Mouse (Mus musculus) adrenal gland, postnatal 10 days (tissue): ENCODE data around the gene Kmt2e. TPM values are rescaled to one million over a fixed set of nuclear protein-coding genes. Genes with fewer than 3 reads are reported as not detected.

Experiments
- DNase-seq: peaks from one replicate; pipeline ENCODE4 v3.0.0; 2021; ENCODE audit warnings: mixed read lengths
- long read RNA-seq, 2 experiments: library from polyadenylated mRNA; stranded (forward); transcript quantifications; one replicate each; pipeline ENCODE4 v2.0.0; 2021
- total RNA-seq, 2 experiments: library from RNA; stranded (reverse); gene quantifications; 2 replicates each; pipeline ENCODE4 v1.2.3; 2021

Gene Kmt2e
- total RNA-seq: 10 to 100 TPM; 60.4 to 77.0 TPM
- long read RNA-seq, experiment 1, partial matches to known transcripts: 64 of 73 reads
- long read RNA-seq, experiment 1, other reads (novel, unspliced or antisense): 9 of 73 reads
- long read RNA-seq, experiment 2, partial matches to known transcripts: 13 of 15 reads
- long read RNA-seq, experiment 2, other reads (novel, unspliced or antisense): 2 of 15 reads

GRCm38 (mm10) chr5:23433720-23434597, at the start of gene Kmt2e:
Gene Kmt2e, plus strand, starts transcription at chr5:23434441.
- peak; percentile 94 for DNase-seq

- no peak for DNase-seq
Observed at GRCm38 (mm10) chr5:23385136-23385535, 49.1 kb upstream of the Kmt2e start.

- DNase-seq: no peak
Observed at GRCm38 (mm10) chr5:23385763-23386217, 48.5 kb upstream of the Kmt2e start.

GRCm38 (mm10) chr5:23386562-23387312, 47.5 kb upstream of the Kmt2e start:
- DNase-seq: peak; percentile 81

DNA sequence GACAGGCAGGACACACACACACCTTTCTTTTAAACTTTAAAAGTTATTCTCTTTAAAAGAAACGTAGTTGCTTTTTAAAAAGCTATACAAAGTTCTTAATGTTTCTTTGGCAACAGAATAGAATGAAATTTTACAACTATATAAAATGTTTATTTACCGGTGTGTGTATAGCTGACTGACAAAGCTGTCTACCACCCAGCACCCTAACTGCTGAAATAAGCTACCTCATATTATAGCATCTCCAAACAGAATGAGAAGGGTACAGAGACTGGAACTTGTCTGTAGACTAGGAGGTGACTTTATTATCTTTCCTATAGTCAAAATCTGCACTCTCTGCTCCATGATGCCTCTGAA, 47.0 kb upstream of the Kmt2e start:
- no peak for DNase-seq

DNA sequence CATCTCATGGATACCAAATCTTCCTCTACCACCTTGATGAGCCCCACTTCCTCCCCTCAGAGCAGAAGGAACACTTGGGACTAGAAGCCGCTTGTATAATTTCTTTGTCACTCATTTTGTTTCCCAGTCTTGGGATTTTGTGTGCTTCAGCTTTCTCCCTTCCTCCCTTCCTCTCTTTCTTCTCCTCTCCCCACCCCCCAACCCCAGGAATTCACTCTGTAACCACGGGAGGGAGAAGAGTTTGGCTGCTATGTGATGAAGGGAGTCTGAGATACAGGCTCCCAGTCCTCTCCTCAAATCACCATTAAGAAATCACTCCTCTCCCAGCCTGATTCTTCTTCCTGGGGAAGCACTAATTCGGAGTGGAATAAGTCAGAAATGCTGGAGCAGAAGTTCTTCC, 46.1 kb upstream of the Kmt2e start:
- DNase-seq: no peak

DNA sequence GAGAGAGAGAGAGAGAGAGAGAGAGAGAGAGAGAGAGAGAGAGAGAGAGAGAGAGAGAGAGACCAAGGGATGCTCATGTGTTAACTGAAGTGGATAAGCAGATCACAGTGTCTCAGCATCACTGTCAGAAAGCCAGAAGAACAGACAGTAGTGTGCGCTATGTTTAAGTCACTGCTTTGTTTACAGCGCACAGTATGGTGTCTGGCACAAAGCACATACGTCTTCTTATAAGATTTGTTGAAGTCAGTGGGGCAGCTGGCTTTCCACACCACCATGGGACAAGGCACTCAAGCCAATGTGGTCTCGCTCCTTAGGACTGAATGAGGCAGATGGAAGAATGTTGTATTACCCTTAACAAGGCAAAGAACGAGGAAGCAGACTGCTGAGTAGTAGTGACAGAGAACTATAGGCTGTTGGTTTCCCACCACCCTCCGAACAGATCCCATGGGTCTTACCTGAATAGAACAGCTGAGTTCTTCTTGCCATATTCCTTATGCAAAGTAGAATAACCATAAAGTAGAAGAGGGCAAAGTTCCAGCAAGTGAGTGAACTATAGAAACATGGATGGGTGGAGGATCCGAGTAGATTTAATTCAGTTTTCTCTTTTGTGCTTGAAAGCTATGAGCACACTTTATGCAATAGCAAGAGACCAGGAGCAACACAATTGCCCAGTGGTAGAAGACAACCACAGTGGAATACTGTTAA, 44.5 kb upstream of the Kmt2e start:
- DNase-seq: no peak

DNA sequence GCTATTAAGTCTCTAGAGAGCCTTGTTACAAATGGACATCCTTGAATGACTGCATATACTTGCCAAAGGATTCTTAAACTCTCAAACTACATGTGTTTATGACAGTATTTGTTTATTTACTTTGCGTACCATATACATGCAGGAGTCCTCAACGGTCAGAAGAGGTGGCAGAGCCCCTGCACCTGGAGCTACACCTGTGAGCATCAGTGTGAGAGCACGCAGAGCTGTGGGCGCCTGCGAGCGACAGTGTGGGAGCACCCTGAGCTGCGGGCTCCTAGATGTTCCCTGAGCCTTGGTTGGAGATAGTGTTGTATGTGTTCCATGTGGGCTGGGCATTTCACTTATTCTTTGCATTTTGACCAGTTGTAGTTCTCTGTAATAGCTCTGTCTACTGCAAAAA, 42.5 kb upstream of the Kmt2e start:
- DNase-seq: no peak

DNA sequence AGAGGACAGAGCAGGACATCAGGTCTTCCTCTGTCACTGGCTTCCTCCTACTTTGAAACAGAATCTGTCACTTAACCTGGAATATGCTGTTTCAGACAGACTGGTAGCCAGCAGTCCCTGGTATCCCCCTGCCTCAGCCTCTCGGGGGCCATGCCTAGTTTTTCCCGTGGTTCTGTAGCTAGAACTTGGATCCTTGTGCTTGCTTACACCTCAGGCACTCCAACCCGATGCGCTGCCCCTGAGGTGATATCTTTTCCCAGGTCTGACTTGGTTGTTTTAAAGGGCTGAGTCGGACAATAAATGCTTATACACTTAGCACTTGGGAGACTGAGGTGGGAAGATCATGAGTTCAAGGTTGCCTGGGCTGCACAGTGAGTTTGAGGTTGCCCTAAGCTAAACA, 40.4 kb upstream of the Kmt2e start:
- DNase-seq: no peak

DNA sequence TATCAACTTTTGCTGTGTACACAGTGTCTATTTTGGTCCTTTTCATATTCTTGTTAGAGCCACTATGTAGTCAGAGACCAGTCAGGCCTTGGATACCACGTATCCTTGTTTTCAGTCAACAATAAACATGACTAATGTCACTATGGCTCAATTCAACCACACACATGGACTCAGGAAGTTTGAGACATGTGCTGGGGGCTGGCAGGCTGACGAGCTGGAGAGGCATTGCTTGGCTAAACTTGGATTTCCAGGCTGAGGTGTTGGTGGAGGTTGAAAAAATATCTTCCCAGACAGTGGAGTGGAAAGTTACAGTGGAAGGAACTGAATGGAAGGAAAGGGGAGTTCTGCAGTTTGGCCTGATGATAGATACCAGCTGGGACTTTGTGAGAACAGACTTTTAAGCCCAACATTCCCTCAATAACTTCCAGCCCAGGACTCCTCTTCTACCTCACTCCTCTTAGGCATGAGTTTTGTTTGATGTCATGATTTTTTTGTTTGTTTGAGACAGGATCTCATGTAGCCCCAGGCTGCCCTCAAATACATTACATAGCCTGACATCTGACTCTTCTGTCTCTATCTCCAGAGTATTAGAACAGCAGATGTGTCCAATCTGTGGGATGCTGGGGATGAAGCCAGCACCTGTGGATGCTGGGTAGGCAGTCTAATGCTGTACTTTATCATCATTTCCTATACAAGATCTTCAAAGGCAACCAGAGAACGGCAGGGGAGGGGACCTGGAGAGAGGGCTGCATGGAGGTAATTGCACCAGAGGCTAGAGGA, 39.7 kb upstream of the Kmt2e start:
- DNase-seq: no peak

GRCm38 (mm10) chr5:23395721-23396120, 38.5 kb upstream of the Kmt2e start:
- no peak for DNase-seq

- no peak for DNase-seq
Observed at GRCm38 (mm10) chr5:23396756-23397155, 37.5 kb upstream of the Kmt2e start.

- DNase-seq: no peak
Observed at GRCm38 (mm10) chr5:23400156-23400555, 34.1 kb upstream of the Kmt2e start.

DNA sequence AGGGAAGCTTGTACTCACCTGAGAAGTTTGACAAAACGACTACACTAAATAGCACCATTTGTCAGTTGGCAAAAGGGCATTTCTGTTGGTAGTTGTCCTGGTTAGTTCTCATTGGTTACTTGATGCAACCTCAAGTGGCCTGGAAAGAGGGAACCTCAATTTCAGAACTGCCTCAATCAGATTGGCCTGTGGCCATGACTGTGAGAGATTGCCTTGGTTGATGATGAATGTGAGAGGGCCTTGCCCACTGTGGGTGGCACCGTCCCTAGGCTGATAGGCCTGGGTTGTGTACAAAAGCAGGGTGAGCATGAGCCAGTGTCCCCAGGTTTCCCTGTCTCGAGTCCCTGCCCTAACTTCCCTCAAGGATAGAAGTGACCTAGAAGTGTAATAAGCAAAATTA, 33.4 kb upstream of the Kmt2e start:
- DNase-seq: no peak

DNA sequence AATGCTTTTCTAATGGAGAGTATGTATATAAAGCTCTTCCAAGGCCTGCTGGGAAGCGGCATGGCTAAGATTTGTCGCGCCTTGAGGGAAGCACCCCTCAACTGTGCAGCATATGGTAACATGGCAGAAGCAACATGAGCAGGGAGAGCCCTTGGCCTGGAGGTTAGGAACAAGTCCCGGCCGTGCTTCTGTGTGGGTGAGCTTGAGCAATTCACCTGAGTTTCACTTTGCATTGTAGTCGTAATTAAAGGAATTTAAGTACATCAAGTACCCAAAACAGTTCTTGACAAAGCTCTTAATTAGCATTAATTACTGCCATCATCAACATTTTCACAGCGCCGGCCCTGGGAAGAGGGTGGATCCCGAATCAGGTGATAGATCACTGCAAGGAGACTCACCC, 32.9 kb upstream of the Kmt2e start:
- DNase-seq: no peak

DNA sequence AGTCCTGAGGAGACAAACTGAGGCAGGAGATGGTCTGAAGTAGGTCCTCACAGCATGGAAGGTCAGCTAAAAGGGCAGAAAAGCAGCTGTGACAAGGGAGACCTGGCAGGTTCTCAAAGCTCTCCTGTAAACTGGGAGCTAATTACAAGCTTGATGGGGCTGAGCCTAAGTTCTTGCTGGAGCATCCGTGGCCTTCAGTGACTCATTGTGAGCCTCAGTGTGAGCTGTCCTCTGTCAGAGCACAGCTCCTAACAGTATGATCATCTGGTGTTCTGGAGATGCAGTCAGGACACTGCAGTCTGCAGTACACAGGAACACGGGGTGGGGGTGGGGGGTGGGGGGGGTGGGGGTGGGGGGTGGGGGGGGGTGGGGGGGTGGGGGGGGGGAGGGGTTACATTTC, 32.2 kb upstream of the Kmt2e start:
- DNase-seq: no peak

DNA sequence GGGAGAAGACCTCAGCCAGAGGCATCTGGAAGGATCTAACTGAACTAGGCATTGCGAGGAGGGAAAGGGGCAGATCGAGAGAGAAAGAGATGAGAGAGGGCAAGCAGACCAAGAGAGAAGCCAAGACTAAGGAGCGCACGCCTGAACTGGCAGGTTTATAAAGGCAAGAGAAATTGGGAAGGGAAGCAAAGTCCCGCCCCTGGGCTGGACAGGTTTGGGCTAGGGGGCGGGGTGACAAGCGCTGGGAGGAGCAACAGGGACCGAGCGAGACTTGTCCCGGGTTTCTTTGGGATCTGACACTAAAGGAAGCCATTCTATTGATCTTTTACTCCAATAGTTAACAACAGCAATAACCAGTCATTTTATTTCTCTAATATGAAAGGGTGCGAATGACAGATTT, 31.1 kb upstream of the Kmt2e start:
- no peak for DNase-seq

- no peak for DNase-seq
Observed at GRCm38 (mm10) chr5:23405666-23406404, 28.4 kb upstream of the Kmt2e start.

- DNase-seq: no peak
Observed at GRCm38 (mm10) chr5:23406405-23406745, 27.9 kb upstream of the Kmt2e start.

GRCm38 (mm10) chr5:23408106-23408505, 26.1 kb upstream of the Kmt2e start:
- DNase-seq: no peak
